Mouse (Mus musculus) G1E-ER4 (cell line): Measurements from ENCODE around the gene Dnajb14. TPM values are rescaled to one million over a fixed set of nuclear protein-coding genes. Genes with fewer than 3 reads are reported as not detected.
A peak's percentile ranks its signal among the peaks of the same experiment; 100 is the strongest.

ENCODE experiments used
- GATA1 ChIP-seq: IDR thresholded peaks from one replicate; pipeline ENCODE4 v1.8.0; 2012; ENCODE audit warnings: low read length, inconsistent platforms
- polyA plus RNA-seq: library from polyadenylated mRNA; stranded (reverse); fragments of >175 nt; gene quantifications from 2 replicates; pipeline ENCODE4 v1.2.3, GENCODE M21; 2012

Gene Dnajb14
- polyA plus RNA-seq, 1 experiment: 3.3 TPM

GRCm38 (mm10) chr3:137935570-137936525 is 68.4 kb downstream of the Dnajb14 start:
- TF ChIP-seq GATA1: no peak

- TF ChIP-seq GATA1: no peak
Measured at GRCm38 (mm10) chr3:137936541-137936940, 69.1 kb downstream of the Dnajb14 start.

GRCm38 (mm10) chr3:137938608-137939007 is 71.1 kb downstream of the Dnajb14 start:
- TF ChIP-seq GATA1: no peak

GRCm38 (mm10) chr3:137940757-137941156 is 73.3 kb downstream of the Dnajb14 start:
- no peak for TF ChIP-seq GATA1

GRCm38 (mm10) chr3:137941555-137941954 is 74.1 kb downstream of the Dnajb14 start:
- no peak for TF ChIP-seq GATA1

- TF ChIP-seq GATA1: no peak
Measured at GRCm38 (mm10) chr3:137942098-137942622, 74.7 kb downstream of the Dnajb14 start.

GRCm38 (mm10) chr3:137943737-137944154 is 76.3 kb downstream of the Dnajb14 start:
- TF ChIP-seq GATA1: peak; percentile 92

GRCm38 (mm10) chr3:137946827-137947226 is 79.4 kb downstream of the Dnajb14 start:
- TF ChIP-seq GATA1: no peak

- TF ChIP-seq GATA1: no peak
Measured at GRCm38 (mm10) chr3:137947525-137947924, 80.0 kb downstream of the Dnajb14 start.

GRCm38 (mm10) chr3:137950191-137950885 is 82.9 kb downstream of the Dnajb14 start:
- no peak for TF ChIP-seq GATA1

GRCm38 (mm10) chr3:137951302-137951701 is 83.8 kb downstream of the Dnajb14 start:
- peak; percentile 38 for TF ChIP-seq GATA1

- peak; percentile 37 for TF ChIP-seq GATA1
Measured at GRCm38 (mm10) chr3:137951819-137952218, 84.3 kb downstream of the Dnajb14 start.

- no peak for TF ChIP-seq GATA1
Measured at GRCm38 (mm10) chr3:137952225-137952913, 84.9 kb downstream of the Dnajb14 start.

GRCm38 (mm10) chr3:137952914-137953880 is 85.7 kb downstream of the Dnajb14 start:
- TF ChIP-seq GATA1: no peak
